Mouse (Mus musculus) megakaryocyte, embryonic 14.5 days (primary cell): Measurements from ENCODE around the gene Rps7.

ENCODE experiments used
- FLI1 ChIP-seq: IDR thresholded peaks from 2 replicates; pipeline ENCODE4 v1.6.1; 2012; ENCODE audit warnings: low read length, inconsistent platforms, mixed read lengths
- GATA1 ChIP-seq: IDR thresholded peaks from 3 replicates; pipeline ENCODE4 v1.6.1; 2012; ENCODE audit warnings: mixed read lengths, low read length, inconsistent platforms, borderline replicate concordance

DNA sequence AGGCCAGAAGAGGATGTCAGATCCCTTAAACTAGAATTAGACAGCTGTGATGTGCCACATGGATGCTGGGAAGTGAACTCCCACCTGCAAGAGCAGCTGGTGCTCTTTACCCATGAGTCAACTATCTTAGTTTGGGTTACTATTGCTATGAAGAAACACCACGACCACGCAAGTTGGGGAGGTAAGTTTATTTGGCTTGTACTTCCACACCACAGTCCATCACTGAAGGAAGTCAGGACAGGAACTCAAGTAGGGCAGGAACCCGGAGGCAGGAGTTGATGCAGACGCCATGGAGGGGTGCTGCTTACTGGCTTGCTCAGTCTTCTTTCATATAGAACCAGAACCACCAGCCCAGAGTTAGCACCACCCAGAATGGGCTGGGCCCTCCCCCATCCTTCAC lies 8.7 kb downstream of the Rps7 start:
- TF ChIP-seq GATA1 (no peak), FLI1 (no peak)
